Mouse (Mus musculus): Measurements from ENCODE around the gene Foxl1.
A peak's percentile ranks its signal among the peaks of the same experiment; 100 is the strongest.

Gene Foxl1

DNA sequence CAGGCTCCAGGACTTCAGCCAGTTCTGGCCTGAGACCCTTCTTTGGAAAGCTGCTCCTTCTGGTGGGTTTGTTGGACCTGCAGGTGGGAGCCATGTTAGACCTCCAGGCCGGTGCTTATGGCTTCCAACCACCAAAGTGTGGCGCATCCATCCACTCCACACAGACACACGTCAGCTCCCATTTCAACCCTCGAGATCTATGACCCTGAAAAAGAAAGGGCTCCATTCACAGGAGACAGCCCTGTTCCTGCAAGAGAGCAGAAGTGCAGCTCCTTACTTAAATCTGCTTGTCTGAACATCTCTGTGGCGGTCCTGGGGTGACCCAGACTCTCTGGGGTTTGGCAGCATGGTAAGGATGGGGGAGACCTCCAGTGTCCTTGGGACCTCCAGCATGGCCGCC lies 34.2 kb upstream of the Foxl1 start:
- DNase-seq (ENCODE audit: low spot score in 2 of 2), result no peak

DNA sequence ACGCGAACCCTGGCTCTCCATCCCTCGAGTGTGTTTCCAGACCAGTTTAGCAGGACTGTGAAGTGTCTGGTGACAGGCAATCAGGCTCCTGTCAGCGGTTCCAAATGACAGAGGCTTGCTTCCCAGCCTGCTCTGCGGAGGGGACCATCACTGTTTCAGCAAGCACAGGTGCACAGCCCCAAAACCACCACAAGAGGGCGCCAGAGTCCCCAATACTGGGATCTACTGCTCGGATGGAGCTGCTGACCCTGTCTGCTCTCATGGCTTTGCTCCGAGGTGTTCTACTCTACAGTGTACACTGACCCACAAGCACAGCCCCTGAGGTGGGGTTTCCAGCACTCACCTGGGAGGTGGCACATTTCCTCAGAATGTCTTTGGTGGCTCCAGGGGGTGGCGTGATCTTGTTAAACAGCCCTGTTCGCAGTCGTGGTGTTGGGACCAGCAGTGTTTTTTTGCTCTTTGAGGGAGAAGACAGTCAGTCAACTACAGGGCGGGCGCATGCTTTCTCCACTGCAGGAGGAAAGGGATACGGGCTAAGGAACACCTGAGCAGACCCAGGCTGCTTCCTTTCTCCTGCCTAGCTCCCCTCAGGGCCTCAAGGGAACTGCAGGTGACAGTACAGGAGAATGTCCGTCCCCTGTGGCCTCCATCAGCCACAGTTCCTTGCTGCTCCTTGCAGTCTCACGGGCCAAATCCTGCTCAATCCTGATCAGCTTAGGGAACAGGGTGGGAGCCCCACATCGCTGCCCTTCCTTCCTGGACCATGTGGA lies 23.5 kb upstream of the Foxl1 start:
- peak; percentile 46 to 65 for DNase-seq (ENCODE audit: low spot score in 2 of 2)

DNA sequence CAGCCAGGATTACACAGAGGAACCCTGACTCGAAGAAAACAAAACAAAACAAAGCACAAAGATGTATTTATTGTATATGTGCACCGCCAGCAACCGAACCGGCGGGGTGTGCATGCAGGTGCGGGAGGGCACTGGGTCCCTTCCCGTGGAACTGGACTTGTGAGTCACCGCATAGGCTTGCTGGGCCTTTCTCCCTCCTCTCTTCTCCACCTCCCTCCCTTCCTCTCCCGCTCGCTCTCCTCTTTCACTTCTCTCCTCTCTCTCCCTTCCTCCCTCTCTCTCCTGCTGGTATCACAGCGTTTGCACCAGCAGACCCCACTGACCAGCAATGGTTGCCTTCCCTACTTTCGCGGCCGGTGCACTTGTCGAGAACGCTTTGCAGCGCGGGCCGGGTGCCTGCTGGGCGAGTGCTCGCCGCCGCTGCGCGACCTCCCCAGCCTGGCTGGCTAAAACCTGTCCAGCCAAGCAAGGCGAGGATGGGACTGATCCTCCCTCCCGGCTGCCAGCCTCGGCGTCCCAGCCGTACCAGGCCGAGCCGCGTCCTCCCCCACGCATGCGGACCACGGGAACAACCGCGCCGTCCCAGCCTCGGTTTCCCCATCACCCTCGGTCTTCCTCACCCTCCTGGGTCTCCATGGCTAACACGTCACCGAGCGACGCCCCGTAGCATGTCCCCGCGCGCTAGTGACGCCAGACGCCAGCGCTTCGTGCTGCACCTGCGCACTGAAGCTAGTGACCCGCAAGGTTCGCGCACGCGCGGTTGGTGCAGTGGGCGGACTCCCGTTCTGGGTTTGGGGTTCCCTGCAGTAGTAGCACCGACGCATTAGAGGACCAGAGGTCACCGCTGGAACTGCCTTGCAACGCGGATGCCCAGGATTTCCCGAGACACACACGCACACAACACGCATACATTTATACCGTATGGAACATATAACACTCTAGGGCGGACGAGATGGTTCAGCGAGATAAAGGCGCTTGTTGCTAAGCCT lies 19.8 kb upstream of the Foxl1 start, which contains the start of gene Mthfsd:
Mthfsd (minus strand) TSS at position 725 of the 989 bp plus-strand sequence.
- DNase-seq (ENCODE audit: low spot score in 2 of 2), result peak; percentile 97 to 99

DNA sequence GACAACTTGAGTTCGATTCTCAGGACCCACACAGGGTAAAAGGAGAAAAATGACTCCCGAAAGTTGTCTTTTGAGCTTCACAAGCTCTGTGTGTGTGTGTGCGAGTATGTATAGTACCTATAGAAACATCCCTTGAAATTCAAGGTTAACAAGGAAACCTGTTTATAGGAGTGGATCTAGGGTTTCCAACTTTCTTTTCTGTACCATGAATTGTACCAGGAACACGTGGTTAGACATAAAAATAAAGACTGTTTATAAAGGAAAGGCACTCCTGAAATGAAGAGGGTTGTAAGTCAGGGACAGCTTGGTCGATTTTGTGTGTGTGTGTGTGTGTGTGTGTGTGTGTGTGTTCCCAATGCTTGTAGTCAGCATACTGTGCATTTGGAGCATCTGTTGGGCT lies 19.1 kb upstream of the Foxl1 start:
- DNase-seq (ENCODE audit: low spot score in 2 of 2), result no peak

DNA sequence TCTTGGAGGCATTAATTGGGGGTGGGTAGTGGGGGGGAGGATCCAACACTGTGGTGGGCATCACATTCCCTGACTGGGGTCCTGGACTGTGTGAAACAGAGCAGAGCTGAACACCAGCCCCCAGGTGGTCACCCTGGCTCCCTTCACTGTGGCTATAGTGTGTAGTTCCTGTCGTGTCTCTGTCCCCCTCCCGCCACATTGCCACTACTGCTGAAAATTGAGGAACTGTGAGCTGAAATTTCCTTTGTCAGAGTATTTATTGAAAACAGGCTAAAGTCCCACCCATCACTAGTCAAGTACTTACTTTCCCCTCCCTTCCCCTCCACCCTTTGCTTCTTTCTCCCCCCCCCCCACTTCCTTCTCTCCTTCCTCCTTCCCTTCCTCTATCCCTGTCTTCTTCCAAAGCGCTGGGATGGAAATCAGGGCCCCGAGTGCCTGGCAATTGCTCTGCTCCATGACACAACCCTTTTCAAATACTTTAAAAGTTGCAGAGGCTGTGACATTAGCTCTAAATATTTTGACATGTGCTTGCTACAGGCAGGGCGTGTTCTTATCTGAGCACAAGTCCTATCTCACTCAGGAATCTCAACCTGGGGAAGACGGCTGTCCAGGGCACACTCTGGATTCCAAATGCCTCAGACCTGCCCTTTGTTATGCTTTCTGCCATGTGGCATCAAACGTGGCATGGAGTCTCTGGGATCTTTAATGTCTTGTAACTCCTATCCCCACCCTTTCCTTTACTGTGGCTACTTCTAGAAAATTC lies 16.4 kb upstream of the Foxl1 start:
- DNase-seq (ENCODE audit: low spot score in 2 of 2), result no peak

DNA sequence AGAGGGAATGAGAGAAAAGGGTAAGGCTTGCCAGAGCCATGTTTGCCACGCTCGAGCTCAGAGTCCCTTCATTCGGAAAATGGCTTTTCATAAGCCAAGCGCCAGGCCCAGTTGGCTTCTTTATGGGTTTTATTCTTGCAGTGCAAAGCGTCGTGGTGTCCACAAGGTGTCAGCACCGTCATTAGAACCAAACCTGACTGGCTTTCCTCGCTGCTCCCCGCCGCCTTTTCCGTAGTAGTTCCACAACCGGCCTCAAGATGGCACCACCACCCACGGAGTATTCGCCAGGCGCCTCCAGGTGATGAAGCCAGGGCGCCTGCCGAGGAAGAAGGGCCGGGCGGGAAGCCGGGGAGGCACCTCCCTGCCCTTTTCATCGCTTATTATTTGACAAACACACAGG lies 14.5 kb upstream of the Foxl1 start:
- DNase-seq (ENCODE audit: low spot score in 2 of 2), result peak; percentile 77 to 93

DNA sequence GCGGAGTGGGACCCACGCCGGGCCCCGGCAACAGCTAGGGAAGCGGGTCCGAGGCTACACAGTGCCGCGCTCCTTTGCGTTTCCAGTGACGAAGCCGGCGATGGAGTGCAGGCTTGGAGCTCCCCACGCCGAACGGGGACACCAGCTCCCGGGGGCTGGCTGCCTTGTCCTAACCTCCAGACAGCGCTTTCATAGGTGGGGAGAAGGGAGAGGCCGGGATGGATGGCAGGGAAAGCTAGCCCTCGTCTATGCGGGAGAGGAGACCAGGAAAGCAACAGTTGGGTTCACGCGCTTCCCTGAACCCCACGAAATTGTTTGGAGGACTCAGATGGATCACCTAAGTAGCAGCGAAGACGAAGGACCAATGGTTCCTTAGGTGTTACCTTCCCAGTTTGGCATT lies 12.6 kb upstream of the Foxl1 start:
- DNase-seq (ENCODE audit: low spot score in 2 of 2), result no peak

DNA sequence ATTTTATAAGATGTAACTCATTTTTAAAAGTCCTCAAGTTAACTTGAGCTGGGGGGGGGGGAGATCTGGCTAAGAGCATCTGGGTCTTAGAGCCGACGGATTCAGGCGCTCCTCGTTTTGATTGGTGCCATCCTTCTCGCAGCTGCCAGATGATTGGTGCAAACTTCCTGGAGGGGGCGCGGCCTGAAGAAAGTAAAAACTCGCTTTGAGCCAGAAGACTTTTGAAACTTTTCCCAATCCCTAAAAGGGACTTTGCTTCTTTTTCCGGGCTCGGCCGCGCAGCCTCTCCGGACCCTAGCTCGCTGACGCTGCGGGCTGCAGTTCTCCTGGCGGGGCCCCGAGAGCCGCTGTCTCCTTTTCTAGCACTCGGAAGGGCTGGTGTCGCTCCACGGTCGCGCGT lies 11.8 kb upstream of the Foxl1 start, which contains the start of gene Foxc2:
Foxc2 (plus strand) TSS at position 224 of the 400 bp plus-strand sequence.
- DNase-seq (ENCODE audit: low spot score in 2 of 2), result peak; percentile 48 to 57

DNA sequence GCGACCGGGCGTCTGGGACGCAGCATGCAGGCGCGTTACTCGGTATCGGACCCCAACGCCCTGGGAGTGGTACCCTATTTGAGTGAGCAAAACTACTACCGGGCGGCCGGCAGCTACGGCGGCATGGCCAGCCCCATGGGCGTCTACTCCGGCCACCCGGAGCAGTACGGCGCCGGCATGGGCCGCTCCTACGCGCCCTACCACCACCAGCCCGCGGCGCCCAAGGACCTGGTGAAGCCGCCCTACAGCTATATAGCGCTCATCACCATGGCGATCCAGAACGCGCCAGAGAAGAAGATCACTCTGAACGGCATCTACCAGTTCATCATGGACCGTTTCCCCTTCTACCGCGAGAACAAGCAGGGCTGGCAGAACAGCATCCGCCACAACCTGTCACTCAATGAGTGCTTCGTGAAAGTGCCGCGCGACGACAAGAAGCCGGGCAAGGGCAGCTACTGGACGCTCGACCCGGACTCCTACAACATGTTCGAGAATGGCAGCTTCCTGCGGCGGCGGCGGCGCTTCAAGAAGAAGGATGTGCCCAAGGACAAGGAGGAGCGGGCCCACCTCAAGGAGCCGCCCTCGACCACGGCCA lies 11.1 kb upstream of the Foxl1 start:
- no peak for DNase-seq (ENCODE audit: low spot score in 2 of 2)

DNA sequence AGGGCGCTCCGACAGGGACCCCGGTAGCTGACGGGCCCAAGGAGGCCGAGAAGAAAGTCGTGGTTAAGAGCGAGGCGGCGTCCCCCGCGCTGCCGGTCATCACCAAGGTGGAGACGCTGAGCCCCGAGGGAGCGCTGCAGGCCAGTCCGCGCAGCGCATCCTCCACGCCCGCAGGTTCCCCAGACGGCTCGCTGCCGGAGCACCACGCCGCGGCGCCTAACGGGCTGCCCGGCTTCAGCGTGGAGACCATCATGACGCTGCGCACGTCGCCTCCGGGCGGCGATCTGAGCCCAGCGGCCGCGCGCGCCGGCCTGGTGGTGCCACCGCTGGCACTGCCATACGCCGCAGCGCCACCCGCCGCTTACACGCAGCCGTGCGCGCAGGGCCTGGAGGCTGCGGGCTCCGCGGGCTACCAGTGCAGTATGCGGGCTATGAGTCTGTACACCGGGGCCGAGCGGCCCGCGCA lies 10.5 kb upstream of the Foxl1 start:
- DNase-seq (ENCODE audit: low spot score in 2 of 2), result no peak

DNA sequence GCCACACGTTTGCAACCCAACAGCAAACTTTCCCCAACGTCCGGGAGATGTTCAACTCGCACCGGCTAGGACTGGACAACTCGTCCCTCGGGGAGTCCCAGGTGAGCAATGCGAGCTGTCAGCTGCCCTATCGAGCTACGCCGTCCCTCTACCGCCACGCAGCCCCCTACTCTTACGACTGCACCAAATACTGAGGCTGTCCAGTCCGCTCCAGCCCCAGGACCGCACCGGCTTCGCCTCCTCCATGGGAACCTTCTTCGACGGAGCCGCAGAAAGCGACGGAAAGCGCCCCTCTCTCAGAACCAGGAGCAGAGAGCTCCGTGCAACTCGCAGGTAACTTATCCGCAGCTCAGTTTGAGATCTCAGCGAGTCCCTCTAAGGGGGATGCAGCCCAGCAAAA lies 9.8 kb upstream of the Foxl1 start:
- DNase-seq (ENCODE audit: low spot score in 2 of 2), result no peak

DNA sequence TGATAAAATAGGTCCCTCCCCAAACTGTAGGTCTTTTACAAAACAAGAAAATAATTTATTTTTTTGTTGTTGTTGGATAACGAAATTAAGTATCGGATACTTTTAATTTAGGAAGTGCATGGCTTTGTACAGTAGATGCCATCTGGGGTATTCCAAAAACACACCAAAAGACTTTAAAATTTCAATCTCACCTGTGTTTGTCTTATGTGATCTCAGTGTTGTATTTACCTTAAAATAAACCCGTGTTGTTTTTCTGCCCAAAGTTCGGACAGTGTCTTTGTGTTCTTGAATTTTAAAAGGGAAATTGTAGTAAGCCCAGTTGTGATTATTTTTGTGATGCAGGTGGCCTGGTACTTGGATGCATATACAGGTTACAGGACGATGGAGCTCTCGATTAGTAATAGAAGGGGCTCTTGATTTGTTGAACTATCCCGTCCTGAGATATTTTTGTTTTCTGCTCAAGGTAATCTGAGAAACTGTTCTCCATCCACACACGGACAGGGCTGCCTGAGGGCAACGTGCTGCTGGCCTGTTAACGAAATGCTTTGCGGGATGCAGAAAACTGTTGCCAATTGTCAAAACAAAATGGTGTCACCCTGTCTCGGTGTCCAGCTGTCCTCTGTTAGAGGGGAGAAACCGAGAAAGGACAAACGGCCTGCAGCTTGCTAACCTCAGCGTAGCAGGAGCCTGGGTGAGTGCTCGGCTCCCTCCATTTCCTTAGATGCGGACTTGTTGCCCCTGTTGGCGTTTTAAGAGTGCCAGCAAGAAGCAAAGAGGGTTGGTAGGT lies 8.9 kb upstream of the Foxl1 start:
- no peak for DNase-seq (ENCODE audit: low spot score in 2 of 2)

DNA sequence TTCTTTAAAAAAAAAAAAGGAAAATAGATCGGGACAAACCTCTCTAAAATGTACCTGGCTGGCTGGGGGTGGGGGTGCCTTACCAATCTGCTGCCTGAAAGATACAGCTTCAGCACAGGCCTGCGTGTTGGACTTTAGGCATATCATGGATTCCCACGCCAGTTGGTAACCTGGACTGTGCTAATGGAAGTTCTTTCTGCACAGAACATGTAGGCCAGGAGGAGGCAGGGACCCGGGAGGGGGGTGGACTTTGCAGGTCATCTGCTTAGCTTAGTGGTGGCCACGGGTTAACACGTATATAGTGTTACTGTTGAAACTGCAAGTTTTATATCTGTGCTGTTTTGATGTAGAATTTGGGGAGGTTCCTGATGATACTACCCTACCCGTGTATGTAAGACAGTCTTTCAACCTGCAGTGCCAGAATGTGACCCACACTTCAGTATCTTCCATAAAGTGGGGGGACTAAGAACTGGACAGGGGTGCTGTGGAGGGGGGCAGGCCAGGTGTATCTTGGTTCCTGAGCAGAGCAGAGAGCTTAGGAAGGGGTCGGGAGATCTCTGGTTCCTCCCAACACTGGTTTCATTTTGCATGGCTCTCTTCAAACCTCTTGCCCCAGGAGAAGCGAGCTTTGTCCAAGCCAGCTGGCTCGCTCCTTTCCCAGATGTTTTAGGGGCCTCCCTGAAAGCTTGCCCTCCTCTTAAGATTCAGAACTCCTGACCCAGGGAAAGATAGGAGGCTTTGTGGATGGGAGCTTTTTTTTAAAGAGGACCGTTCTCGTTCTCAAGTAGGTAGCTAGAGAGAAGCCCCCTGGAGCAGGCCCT lies 7.9 kb upstream of the Foxl1 start:
- no peak for DNase-seq (ENCODE audit: low spot score in 2 of 2)

DNA sequence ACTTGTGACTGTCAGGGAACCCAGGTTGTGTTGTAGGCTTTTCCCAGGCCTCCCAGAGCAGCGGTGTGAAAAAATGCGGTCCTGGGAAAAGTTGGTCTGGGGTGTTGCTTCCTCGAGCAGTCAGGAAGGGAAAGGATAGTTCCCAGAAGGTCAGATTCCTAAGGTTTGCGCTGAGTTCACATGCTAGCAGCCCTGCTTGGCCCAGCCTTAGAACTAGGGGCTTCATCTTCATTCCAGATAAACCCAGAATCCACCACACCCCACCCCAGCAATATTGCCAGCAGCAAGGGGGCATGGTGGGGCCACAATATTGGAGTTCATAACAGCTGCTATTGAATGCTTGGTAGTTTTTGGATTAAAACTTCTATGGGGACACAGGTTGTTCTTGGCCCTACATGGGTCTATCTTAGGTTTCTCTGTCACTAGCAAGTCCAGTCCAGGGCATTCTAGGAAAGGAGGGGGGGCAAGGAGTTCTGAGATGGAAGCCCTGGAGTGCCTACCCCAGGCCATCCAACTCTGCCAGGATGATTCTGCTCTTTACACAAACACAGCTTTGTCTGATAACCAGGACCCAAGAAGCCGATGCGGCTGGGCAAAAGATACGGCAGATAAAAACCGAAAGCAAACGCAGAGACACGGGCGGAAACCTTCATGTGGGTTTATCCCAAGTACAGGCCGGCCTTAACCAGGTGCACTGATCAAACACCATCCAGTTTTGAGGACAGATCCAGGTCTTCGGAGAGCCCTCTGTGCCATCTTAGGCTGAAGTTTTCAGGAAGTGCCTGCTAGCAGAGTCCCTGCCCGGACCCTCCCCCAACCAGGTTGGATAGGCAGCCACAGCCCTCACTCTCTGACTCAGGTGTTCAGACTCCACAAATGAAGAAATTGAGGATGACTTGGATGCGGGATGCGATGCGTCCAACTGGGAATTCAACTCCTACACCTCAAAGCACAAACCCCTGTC lies 7.0 kb upstream of the Foxl1 start:
- DNase-seq (ENCODE audit: low spot score in 2 of 2), result no peak

DNA sequence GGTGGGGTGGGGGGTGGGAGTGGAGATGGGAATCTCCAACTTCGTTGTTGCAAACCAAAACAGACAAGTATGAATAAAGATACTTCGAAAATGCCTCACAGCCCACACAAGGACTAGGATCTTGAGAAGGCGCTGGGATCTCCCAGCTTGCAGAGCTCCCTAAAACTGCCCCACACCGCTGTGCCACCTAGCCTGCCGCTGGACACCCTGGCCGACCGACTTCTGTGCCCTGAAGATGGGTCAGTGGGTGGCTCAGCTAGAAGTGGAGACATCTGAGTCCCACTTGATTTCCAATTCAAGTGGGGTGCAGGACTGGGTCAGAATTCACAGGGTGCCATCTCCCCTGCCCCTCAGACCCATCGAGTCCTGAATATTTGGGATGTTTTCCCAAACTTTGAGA lies 6.0 kb upstream of the Foxl1 start:
- DNase-seq (ENCODE audit: low spot score in 2 of 2), result no peak

DNA sequence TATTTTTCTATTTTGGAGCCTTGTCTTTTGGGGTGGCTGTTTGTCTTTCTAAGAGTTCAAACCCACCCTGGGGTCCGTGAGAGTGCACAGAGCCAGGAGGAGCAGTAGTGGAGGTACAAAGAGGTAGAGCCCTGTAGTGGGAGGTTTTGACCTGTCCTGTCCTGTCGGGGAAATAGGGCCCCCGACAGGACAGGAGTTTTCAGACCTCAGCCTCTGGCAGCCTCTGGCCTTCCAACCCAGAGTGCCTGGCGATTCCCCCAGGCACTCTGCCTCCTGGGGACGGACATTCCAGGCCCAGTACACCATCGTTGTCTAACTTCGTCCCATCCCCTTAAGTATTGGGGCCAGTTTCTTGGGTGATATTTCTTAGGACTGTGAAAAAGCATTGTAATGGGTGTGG lies 5.4 kb upstream of the Foxl1 start:
- DNase-seq (ENCODE audit: low spot score in 2 of 2), result no peak

DNA sequence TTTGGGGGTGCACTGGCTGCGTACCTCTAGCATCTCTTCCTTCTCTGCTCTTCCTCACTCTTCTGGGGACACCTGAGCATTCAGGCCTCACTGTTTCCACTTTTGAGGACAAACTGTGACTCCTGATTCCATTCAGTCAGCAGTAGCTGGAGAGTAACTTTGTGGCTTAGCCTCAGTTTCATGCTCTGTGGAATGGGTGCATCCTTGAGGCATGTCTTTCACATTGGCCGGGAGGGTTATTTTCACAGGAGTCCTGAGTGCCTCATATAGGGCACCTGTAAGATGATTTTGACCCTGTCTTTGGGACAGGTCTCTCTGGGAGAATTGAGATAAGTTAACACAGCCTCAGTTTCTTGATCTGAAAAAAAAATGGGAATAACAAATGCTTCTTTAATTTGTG lies 4.6 kb upstream of the Foxl1 start:
- no peak for DNase-seq (ENCODE audit: low spot score in 2 of 2)

DNA sequence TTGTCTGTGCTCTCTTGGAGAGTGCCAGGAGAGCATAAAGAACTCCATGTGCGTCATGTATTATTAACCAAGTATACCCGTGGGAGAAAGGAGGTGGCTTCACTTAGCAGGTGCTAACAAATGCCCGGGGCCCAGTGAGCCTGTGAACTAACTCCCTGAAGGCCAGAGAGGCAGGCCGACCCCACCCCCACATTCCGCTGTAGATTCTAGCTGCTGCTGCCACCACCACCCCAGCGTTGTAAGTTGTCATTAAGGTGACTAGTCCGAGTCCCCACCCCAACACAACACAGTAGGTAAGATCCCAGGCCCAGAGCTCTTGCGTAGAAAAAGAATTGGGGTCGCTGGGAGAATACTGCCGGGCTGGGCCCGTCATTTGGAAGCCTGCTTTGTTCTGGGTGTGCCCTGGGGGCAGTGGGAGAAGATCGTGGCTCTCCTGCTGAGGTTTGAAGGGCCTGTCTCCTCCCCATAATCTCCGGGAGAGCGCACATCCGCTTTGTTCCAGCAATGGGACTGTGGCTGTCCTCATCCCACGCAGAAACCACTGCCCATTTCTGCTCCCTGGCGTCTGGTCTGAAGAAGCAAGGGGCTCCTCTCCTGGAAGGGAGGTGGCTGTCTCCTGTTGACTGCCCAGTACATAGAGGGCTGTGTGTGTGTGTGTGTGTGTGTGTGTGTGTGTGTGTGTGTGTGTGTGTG lies 3.0 kb upstream of the Foxl1 start:
- no peak for DNase-seq (ENCODE audit: low spot score in 2 of 2)
